Mouse (Mus musculus) CH12.LX (cell line): ENCODE results near the gene Plbd2. TPM values are rescaled to one million over a fixed set of nuclear protein-coding genes. Genes with fewer than 3 reads are reported as not detected.

Source experiments
- DNase-seq: peaks from one replicate; pipeline ENCODE4 v3.0.0-alpha.2; 2013; ENCODE audit errors: extremely low read depth
- H3K27ac ChIP-seq: 2 replicates; pipeline ENCODE4 v1.5.1; 2012; ENCODE audit warnings: low read depth, mild to moderate bottlenecking, control low read depth, moderate library complexity; ENCODE audit not compliant: insufficient read depth
- H3K27me3 ChIP-seq: replicated peaks from 2 replicates; pipeline ENCODE3; 2012; ENCODE audit warnings: inconsistent platforms
- H3K36me3 ChIP-seq, 2 experiments: replicated peaks in 1 of 2; 2 replicates each; pipeline versions ENCODE3 to v1.6.1; 2012; ENCODE audit warnings: inconsistent platforms in 1 of 2, low read length in 1 of 2, mild to moderate bottlenecking in 1 of 2, mixed read lengths in 1 of 2, moderate library complexity in 1 of 2; ENCODE audit not compliant: control insufficient read depth in 1 of 2, insufficient read depth in 1 of 2
- H3K4me1 ChIP-seq, 2 experiments: 2 replicates each; pipeline ENCODE4 v1.6.1; 2012; ENCODE audit warnings: inconsistent platforms in 1 of 2, moderate library complexity in 1 of 2; ENCODE audit not compliant: insufficient read depth in 2 of 2, control insufficient read depth in 1 of 2
- H3K4me2 ChIP-seq: 2 replicates; pipeline ENCODE4 v1.6.1; 2012; ENCODE audit warnings: low read depth, mild to moderate bottlenecking, control low read depth; ENCODE audit not compliant: poor library complexity, insufficient read depth, severe bottlenecking
- H3K4me3 ChIP-seq, 3 experiments: fragments of 150-350 bp in 1 of 3; sonication (generic) in 1 of 3; replicated peaks in 1 of 3; 2 replicates each; pipeline versions ENCODE3 to v1.5.1; 2011 to 2012; ENCODE audit warnings: low read depth in 2 of 3, low read length in 2 of 3, mild to moderate bottlenecking in 2 of 3, moderate library complexity in 2 of 3, control low read depth in 1 of 3, improper control_type of control experiment in 1 of 3, inconsistent platforms in 1 of 3, mixed read lengths in 1 of 3; ENCODE audit not compliant: poor library complexity in 1 of 3
- H3K79me2 ChIP-seq: replicated peaks from 2 replicates; pipeline ENCODE4 v1.6.1; 2012; ENCODE audit warnings: mild to moderate bottlenecking, moderate library complexity; ENCODE audit not compliant: control insufficient read depth, poor library complexity, insufficient read depth, severe bottlenecking; ENCODE audit errors: extremely low read depth
- H3K9ac ChIP-seq: 2 replicates; pipeline ENCODE4 v1.6.1; 2012; ENCODE audit warnings: low read depth, mild to moderate bottlenecking, control low read depth, moderate library complexity; ENCODE audit not compliant: insufficient read depth
- H3K9me3 ChIP-seq: replicated peaks from 2 replicates; pipeline ENCODE3; 2012; ENCODE audit warnings: low read length, inconsistent platforms, mixed read lengths
- BHLHE40 ChIP-seq: IDR thresholded peaks from 2 replicates; pipeline ENCODE4 v1.6.1; 2011; ENCODE audit warnings: mild to moderate bottlenecking, low read depth, low read length, improper control_type of control experiment
- CHD2 ChIP-seq: IDR thresholded peaks from 2 replicates; pipeline ENCODE4 v1.6.1; 2011; ENCODE audit warnings: low read length, improper control_type of control experiment
- CTCF ChIP-seq, 2 experiments: IDR thresholded peaks in 1 of 2; conservative IDR thresholded peaks in 1 of 2; 2 replicates each; pipeline ENCODE4 v1.5.1; 2011 to 2012; ENCODE audit warnings: low read depth in 2 of 2, low read length in 2 of 2, improper control_type of control experiment in 1 of 2, inconsistent platforms in 1 of 2, mild to moderate bottlenecking in 1 of 2, moderate library complexity in 1 of 2
- E2F4 ChIP-seq: IDR thresholded peaks from 2 replicates; pipeline ENCODE4 v1.6.1; 2011; ENCODE audit warnings: low read depth, low read length, improper control_type of control experiment; ENCODE audit not compliant: insufficient replicate concordance
- ELF1 ChIP-seq: IDR thresholded peaks from 2 replicates; pipeline ENCODE4 v1.6.1; 2014; ENCODE audit warnings: low read depth, mild to moderate bottlenecking, inconsistent platforms, low read length, improper control_type of control experiment
- EP300 ChIP-seq: IDR thresholded peaks from 2 replicates; pipeline ENCODE4 v1.6.1; 2011; ENCODE audit warnings: low read length, improper control_type of control experiment
- ETS1 ChIP-seq: conservative IDR thresholded peaks from 2 replicates; pipeline ENCODE4 v1.6.1; 2012; ENCODE audit warnings: low read depth, mild to moderate bottlenecking, inconsistent platforms, low read length, improper control_type of control experiment, moderate library complexity
- JUND ChIP-seq: conservative IDR thresholded peaks from 2 replicates; pipeline ENCODE4 v1.6.1; 2011; ENCODE audit warnings: low read depth, low read length, improper control_type of control experiment
- KAT2A ChIP-seq: IDR thresholded peaks from 2 replicates; pipeline ENCODE4 v1.6.1; 2012; ENCODE audit warnings: low read length, improper control_type of control experiment, inconsistent platforms; ENCODE audit not compliant: insufficient replicate concordance
- MAZ ChIP-seq: IDR thresholded peaks from 2 replicates; pipeline ENCODE4 v1.6.1; 2012; ENCODE audit warnings: low read depth, mild to moderate bottlenecking, inconsistent platforms, low read length, improper control_type of control experiment, moderate library complexity
- NELFE ChIP-seq: IDR thresholded peaks from 2 replicates; pipeline ENCODE4 v1.6.1; 2011; ENCODE audit warnings: low read depth, low read length, improper control_type of control experiment
- NRF1 ChIP-seq: IDR thresholded peaks from 2 replicates; pipeline ENCODE4 v1.6.1; 2014; ENCODE audit warnings: low read depth, mild to moderate bottlenecking, inconsistent platforms, low read length, improper control_type of control experiment, moderate library complexity
- PAX5 ChIP-seq: IDR thresholded peaks from 2 replicates; pipeline ENCODE4 v1.6.1; 2012; ENCODE audit warnings: low read length, inconsistent platforms, mixed read lengths
- POLR2A ChIP-seq: IDR thresholded peaks from 2 replicates; pipeline ENCODE4 v1.6.1; 2011; ENCODE audit warnings: low read depth, mild to moderate bottlenecking, improper control_type of control experiment, low read length
- SIN3A ChIP-seq: IDR thresholded peaks from 2 replicates; pipeline ENCODE4 v1.6.1; 2012; ENCODE audit warnings: low read length, improper control_type of control experiment, inconsistent platforms
- SMC3 ChIP-seq: IDR thresholded peaks from 2 replicates; pipeline ENCODE4 v1.6.1; 2011; ENCODE audit warnings: low read depth, low read length, improper control_type of control experiment
- TBP ChIP-seq: conservative IDR thresholded peaks from 2 replicates; pipeline ENCODE4 v1.6.1; 2011; ENCODE audit warnings: low read depth, low read length, improper control_type of control experiment
- USF1 ChIP-seq: IDR thresholded peaks from 2 replicates; pipeline ENCODE4 v1.6.1; 2014; ENCODE audit warnings: low read depth, mild to moderate bottlenecking, inconsistent platforms, low read length, improper control_type of control experiment
- USF2 ChIP-seq: conservative IDR thresholded peaks from 2 replicates; pipeline ENCODE4 v1.6.1; 2011; ENCODE audit warnings: low read depth, low read length, improper control_type of control experiment
- ZC3H11A ChIP-seq: IDR thresholded peaks from 2 replicates; pipeline ENCODE4 v1.6.1; 2012; ENCODE audit warnings: low read depth, mild to moderate bottlenecking, inconsistent platforms, low read length, improper control_type of control experiment
- ZNF384 ChIP-seq: IDR thresholded peaks from 2 replicates; pipeline ENCODE4 v1.6.1; 2012; ENCODE audit warnings: low read depth, low read length, improper control_type of control experiment, inconsistent platforms
- dilution Hi-C: fragments of 300-500 bp; cut with MboI; formaldehyde crosslinking; loops from 2 replicates; pipeline ENCODE4 v1.14.3; 2020; ENCODE audit warnings: low sequenced_read_pairs; ENCODE audit not compliant: extremely low pct_unique_long_range_greater_than_20kb, extremely low pct_ligation_motif_present
- in situ Hi-C: fragments of 300-500 bp; cut with MboI; formaldehyde crosslinking; loops from 3 replicates; pipeline ENCODE4 v1.14.3; 2019; ENCODE audit warnings: low sequenced_read_pairs, low pct_ligation_motif_present, low pct_unique_long_range_greater_than_20kb, mixed read lengths
- polyA plus RNA-seq: library from polyadenylated mRNA; unstranded; fragments of >175 nt; gene quantifications from 2 replicates; pipeline ENCODE4 v1.2.1, GENCODE M21; 2012; ENCODE audit warnings: low read depth; ENCODE audit not compliant: insufficient read length
- total RNA-seq, 2 experiments: library from RNA; depleted of rRNA; stranded (reverse); fragments of 300-350 nt in 1 of 2; fragments of >200 nt in 1 of 2; gene quantifications; 2 replicates each; pipeline ENCODE4 v1.2.3; 2012 to 2014

Plbd2 gene
- total and polyA plus RNA-seq, 3 experiments: 9.0 to 28.8 (median 21.3) TPM

GRCm38 (mm10) chr5:120550673-120551072 lies 47.2 kb upstream of the Plbd2 start:
- Histone ChIP-seq H3K4me3 (no peak overlapping the region), H3K27me3 (no peaks in the 10 kb centered on the region), H3K9me3 (no peaks in the 10 kb centered on the region), H3K79me2 (no peaks in the 10 kb centered on the region), H3K9ac (no peak overlapping the region), H3K4me1 (peaks cover 0 to 9% of the 10 kb centered on the region in 2 experiments; a peak in 2 of 4 replicates), H3K36me3 (peaks cover 2 to 46% of the 10 kb centered on the region in 2 experiments), H3K27ac (no peak overlapping the region)
- no peak for DNase-seq
- in situ Hi-C loops (no loop called here), dilution Hi-C loops (no loop called here)
- no peak for TF ChIP-seq ELF1
- TF ChIP-seq ZNF384: no peak
- TF ChIP-seq USF1: no peak
- TF ChIP-seq USF2: no peak
- TF ChIP-seq E2F4: no peak
- no peak for TF ChIP-seq KAT2A
- no peak for TF ChIP-seq PAX5
- TF ChIP-seq ZC3H11A: no peak
- no peak for TF ChIP-seq TBP
- no peak for TF ChIP-seq MAZ
- TF ChIP-seq NRF1: no peak
- no peak for TF ChIP-seq POLR2A
- no peak for TF ChIP-seq SIN3A
- TF ChIP-seq, all 38 proteins: peak for 0
- H3K4me2 ChIP-seq: no peak overlapping the region

GRCm38 (mm10) chr5:120550137-120550536 lies 46.7 kb upstream of the Plbd2 start:
- in situ Hi-C loops (no loop called here), dilution Hi-C loops (no loop called here)
- Histone ChIP-seq H3K79me2 (no peaks in the 10 kb centered on the region), H3K4me1 (peaks cover 0 to 9% of the 10 kb centered on the region in 2 experiments; a peak in 2 of 4 replicates), H3K9ac (no peak overlapping the region), H3K27ac (no peak overlapping the region), H3K4me2 (no peak overlapping the region), H3K4me3 (no peak overlapping the region), H3K36me3 (peaks cover 0 to 42% of the 10 kb centered on the region in 2 experiments), H3K27me3 (no peaks in the 10 kb centered on the region), H3K9me3 (no peaks in the 10 kb centered on the region)
- TF ChIP-seq JUND (no peak), TBP (no peak), NELFE (no peak), CTCF (conservative IDR thresholded peaks at IDR 0.05 in 1 of 2, IDR thresholded peaks at IDR 0.05 in 1 of 2; ENCODE audit: low read depth in 2 of 2, low read length in 2 of 2) (no peak), SMC3 (no peak), ZNF384 (no peak), CHD2 (no peak), ETS1 (no peak), EP300 (no peak), BHLHE40 (no peak)
- DNase-seq: no peak
